Mouse (Mus musculus) cerebellum, adult 18-20 months (tissue): ENCODE results near the gene Fnbp1.
"Not testable (repeated sequence)": the region's sequence is repeated elsewhere in the genome, so short reads cannot be mapped to it uniquely, and the experiment has no call there.

Experiments
- DNase-seq, 2 experiments: peaks; one replicate each; pipeline ENCODE4 v3.0.0; 2021

The Fnbp1 gene

DNA sequence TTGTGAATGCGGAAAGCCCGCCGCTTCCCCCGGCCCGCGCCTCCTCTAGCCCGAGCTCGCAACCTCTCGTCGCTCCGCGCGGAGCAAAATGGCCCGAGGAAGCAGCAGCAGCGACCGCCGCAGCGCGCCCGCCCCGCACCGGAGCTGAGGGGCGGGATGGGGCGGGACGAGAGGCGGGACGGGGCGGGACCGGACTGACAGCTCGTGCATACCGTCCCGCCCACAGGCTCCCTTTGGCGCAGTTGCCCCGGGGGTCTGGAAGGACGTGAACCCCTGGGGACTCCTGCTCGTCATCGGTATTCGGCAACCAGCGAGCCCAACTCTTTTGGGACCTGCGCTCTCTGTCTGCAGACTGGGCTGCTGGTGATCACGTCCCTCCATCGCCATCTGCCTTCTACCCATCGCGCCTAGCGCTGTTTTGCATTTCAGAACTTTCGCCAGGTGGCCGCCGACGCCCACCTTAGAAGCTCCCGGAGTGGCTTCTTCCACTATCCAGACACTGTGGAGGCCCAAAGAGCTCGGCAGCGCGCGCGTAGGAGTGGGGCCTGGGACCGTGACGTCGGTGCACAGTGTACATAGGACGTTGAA lies at the start of gene Fnbp1:
Fnbp1 (minus strand) TSS at position 142 of the 588 bp plus-strand sequence.
- DNase-seq = peak; percentile 88 to 91

DNA sequence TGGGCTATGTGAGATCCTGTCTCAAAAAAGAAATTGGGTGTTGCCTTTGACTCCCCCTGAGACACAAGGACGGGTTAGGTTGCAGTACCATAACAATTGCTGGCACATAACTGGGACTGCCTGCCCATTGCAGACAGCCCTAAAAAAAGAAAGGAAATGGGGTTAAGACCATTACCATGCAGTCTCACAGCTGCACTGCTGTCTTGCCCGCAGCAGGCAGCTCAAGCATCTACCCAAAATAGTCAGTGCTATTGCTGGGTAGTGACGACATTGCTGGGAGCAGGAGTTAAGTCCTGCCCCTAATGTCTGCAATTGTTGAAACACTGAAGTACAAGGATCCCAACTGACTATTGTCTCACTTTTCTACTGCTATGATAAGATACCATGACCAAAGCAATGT lies 47.8 kb upstream of the Fnbp1 start:
- no peak for DNase-seq

DNA sequence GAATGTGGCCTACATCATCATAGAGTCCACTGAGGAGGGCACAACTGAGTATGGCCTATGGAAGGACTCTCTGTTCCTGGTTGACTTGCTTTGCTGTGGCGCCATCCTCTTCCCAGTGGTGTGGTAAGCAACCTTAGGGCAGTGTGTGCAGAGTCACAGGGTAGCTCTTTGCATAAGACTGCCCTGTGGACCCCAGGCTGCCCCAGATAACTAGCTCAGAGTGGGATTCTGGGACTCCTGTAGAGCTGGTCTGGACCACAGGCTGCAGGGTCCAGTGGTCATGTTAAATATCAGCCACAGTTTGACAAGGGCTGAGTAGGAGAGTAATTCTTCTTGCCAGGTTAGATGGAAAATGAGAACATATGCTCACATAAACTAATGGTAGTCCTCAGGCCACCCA lies 46.9 kb upstream of the Fnbp1 start:
- no peak for DNase-seq

DNA sequence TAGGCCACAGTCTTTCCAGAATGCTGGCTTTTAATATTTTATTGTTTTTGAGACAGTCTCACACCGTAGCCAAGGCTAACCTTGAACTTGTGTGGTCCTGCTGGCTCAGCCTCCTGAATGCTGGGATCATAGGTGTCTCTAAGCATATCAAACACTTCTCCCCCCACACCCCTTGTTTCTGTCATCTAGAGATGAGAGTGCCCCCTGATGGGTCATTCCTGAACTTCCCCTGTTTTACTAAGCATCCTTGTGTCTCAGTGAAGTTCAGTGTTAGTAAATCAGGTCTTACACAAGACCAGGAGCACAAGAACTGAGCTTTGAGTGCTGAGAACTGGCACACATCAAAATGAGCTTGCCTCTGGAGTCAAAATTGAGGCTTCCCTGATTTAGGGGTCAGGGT lies 42.0 kb upstream of the Fnbp1 start:
- no peak for DNase-seq

DNA sequence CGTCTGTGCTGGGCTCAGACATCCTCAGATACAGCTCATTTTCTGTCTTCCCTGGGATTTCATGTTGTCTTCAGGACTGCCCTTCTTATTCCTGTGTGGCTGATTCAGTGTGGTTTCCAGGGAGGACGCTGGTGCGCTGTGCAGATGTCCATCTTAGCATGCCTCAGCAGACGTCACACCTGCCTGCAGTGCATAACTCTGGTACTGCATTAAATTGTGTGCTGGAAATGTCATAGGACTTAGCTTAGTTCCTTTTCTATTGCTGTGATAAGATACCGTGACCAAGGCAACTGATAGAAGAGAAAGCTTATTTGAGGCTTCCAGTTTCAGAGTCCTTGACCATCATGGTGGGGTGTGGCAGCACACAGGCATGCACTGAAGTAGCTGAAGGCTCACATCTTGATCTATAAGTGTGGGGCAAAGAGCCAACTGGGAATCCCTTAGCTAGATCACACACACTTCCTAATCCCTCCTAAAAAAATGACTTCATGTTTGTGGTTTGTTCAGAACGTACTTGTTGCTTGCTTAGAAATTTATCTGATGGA lies 41.0 kb upstream of the Fnbp1 start:
- no peak for DNase-seq

DNA sequence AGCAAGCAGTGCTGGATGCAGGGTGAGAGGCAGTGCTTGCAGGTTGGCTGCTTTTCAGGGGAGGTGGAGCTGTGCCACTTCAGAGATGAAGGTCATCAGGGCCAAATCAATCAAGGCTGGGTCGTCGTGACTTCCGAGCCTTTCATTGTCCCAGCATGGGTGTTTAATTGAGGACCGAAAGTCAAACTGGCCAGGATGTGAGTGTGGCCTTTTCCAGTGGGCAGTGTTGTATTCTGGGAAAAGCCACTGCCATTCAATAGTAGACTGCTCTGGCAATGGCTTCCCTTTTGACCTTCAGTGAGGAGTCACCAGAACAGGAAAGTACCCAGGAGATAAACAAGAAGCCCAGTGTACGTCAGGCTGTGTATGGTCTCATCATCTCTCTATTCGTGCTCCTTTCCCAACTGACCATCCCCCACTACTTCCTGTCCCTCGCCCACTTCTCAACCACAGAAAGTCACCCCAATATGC lies 38.3 kb upstream of the Fnbp1 start:
- no peak for DNase-seq

DNA sequence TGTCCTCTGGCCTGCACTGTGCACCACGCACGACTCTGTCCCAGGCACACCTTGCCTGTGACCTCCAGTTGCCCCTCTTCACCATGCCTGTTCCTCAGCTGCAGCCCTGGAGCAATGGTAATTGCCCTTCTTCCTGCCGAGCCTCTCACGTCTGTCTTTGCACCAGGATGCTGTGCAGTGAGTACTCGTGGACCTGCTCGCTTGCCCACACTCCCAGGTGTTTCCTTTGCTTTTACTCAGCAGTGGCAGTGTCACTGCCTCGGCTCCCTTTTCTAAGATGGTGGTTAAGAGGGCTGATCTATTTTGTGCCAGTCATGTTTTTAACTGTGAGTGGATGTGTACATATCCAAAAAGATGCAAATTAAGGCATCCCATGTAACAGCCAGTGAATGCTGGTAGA lies 37.7 kb upstream of the Fnbp1 start:
- no peak for DNase-seq

DNA sequence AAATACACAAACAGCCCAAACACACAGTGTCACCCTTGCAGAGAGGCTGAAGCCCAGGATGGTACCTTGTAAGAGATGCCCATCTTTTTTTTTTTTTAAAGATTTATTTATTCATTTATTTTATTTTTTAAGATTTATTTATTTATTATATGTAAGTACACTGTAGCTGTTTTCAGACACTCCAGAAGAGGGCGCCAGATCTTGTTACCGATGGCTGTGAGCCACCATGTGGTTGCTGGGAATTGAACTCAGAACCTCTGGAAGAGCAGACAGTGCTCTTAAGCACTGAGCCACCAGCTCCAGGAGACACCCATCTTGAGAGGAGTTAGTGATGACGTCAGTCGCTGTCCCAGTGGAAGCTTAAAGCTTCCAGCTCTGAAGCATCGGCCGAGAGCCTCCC lies 36.8 kb upstream of the Fnbp1 start:
- peak; percentile 28 to 31 for DNase-seq

DNA sequence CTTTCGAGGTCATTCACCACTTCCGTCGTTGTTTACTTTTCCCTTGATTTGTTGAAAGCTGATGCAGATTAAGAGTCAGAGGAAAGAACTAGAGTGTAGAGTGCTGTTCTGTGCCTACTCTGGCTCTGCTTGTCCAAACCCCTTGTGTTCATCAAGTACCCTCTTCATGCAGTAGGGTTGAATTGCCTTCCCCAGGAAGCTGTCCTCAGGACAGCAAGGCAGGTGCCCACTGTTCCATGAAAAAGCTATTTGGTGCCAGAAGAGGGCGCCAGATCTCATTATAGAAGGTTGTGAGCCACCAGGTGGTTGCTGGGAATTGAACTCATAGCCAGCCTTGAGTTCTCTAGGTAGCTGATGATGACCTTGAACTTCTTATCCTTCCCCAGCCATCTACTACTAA lies 31.5 kb upstream of the Fnbp1 start:
- DNase-seq = no peak

DNA sequence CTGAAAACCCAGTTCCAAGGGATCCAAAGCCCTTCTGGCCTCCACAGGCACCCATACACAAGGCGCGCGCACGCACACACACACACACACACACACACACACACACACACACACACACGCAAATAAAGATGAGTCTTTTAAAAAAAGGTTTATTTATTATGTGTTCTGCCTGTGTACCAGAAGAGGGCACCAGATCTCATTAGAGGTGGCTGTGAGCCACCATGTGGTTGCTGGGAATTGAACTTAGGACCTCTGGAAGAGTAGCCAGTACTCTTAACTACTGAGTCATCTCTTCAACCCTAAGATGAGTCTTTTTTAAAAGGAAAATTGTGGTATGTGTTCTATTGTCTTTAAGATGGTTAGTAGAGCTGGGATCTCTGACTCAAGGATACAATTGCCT lies 30.7 kb upstream of the Fnbp1 start:
- DNase-seq = no peak

DNA sequence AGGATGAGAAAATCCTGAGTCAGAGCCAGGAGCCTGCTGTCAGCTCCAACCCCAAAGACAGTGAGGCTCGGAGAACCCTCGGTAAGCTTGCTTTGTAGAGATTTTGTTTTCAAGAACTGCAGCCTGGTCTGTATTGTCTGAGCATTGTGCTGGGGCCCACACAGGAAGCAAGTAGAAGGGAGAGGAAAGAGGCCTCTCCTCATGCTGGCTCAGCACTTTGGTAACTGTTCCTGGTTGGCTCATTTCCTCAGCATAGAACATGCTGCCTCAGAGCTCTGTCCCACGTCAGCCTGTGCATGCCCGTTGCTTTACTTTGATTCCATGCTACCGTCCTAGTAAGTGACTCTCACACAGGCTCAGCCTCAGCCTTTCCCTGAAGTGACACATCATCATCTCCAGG lies 30.2 kb upstream of the Fnbp1 start:
- no peak for DNase-seq

DNA sequence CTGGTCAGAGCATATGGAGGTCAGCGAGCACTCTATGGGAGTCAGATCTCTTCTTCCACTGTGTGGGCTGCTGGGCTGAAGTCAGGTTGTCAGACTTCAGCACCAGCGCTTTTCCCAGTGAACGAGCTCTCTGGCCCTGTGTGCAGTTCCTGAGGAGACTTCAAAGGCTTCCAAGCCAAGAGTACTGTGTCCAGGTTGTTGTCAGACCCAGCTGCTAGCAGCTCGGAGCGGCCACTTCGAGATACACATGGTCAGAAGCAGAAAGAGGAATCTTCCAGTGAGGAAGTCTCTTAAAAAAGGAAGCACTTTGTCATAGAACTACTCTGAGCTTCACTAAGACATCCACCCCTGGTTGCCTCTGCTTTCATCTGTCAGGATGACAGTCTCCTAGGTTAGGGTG lies 28.4 kb upstream of the Fnbp1 start:
- no peak for DNase-seq

DNA sequence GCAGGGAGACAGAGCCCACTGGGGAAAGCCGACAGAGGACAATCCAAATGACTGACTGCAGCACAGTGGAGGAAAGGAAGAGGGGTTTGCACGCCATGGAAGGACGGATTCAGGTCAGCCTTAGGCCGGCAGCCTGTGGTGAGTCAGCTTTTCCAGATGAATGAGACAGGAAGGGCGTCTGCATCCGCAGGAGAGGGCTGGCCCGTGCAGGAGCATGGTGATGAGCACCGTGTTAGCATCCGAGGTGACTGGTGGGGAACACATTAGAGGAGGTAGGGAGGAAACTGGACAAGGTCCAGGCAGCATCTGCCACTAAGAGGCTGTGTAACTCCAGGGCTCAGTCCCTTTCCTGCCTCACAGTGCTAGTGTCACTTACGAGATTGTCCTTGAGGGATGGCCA lies 27.2 kb upstream of the Fnbp1 start:
- DNase-seq = no peak

DNA sequence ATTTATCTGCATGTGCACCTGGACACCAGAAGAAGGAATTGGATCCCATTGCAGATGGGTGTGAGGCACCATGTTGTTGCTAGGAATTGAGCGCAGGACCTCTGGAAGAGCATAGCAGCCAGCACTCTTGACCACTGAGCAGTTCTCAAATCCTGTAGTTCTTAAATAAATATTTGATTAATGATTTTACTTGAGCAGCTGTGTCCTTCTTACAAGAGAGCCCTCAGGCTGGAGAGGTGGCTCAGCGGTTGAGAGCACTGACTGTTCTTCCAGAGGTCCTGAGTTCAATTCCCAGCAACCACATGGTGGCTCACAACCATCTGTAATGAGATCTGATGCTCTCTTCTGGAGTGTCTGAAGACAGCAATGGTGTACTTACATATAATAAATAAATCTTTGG lies 25.8 kb upstream of the Fnbp1 start:
- not testable (repeated sequence) for DNase-seq

DNA sequence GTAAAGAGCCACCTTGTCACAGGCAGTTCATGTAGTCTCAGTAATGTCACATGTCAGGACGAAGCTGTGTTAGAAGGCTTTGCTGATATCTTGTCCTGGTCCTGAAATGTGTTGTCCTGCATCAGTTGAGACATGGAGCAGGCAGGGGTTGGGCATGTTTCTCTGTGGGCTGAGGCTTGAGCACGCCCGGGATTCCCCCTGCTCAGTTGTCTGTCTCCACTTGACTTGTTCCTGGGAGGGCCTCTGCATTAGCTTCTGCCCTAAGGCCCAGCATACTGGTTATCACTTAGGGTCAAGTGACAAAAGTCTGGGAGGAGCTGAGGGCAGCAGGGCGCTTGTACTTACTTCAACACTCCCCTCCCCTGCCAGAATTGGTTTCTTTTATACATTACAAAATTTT lies 23.7 kb upstream of the Fnbp1 start:
- DNase-seq = no peak

DNA sequence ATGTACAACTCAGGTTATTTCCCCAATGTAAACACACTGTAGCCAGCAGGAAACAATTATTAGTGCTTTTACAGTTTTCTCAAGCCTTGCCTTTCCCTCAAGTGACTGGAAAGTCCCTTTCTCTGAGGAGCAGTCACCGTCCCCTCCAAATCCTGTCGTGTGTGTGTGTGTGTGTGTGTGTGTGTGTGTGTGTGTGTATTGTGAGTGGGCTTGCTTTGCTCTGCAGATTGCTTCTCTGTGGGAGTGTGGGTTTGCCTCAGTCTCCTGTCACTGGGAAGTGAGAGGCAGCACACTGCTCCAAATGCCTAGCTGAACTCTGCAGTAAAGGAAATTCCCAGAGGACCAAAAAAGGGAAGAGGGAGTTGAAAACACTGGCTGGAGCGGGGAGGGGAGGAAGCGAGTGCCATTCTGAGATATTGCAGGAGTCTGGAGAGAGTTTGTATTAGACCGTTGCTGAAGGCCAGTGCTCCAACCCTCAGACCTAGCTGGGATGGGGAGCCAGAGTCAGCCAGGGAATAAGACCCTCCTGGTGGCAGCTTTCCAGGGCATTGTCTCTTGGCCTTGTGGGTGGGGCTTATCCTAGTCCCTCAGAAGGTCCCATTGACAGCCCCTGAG lies 23.1 kb upstream of the Fnbp1 start:
- DNase-seq = no peak

DNA sequence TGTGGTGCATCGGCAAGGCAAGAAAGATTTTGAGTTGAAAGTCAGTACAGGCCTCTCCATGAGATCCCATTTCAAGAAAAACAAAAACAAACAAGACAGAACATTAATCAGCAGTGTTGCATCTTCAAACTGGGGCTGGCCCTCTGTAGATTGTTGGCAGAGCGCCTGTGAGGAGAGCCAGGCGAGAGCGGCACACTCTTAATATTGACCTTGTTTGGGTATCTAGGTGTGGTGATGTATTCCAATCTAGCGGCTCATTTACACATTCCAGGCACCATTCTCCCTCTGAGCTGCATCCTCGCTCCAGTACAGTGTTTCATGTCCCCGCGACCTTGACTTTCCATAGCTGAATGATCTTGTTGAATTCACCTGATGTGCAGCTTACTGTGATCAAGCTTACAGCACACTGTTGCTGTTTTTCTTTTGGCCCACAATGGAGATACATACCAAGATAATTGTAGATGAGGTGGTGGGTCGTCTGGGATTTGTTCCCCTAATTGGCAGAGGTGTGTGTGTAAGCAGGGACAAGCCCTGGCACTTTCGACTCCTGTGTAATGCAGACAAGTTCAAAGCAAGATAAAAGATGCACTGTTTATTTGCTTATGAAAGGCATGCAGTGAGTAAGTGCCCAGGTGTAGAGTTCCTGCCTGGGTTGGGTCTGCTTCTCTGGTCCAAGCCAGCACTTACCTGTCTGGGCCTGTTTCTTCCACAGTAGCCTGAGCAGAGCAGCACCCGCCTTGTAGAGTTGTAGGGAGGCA lies 21.7 kb upstream of the Fnbp1 start:
- peak in 1 of 2 experiments; percentile 33 for DNase-seq

DNA sequence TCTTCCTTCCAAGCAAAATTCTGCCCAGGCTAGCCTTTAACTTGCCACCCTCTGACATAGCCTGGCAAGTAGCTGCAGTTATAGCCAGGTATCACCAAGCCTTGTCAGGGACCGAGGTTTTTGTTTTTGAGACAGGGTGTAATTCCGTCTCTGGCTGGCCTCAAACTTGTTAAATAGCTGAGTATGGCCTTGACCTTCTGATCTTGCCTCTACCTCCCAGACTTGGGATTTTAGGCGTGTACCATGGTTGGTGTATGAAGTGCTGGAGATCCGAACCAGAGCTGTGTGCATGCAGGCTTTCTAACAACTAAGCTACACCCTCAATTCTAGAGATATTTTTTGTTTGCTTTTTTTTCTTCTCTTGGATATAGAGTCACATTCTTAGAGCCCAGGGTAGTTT lies 19.8 kb upstream of the Fnbp1 start:
- no peak for DNase-seq

DNA sequence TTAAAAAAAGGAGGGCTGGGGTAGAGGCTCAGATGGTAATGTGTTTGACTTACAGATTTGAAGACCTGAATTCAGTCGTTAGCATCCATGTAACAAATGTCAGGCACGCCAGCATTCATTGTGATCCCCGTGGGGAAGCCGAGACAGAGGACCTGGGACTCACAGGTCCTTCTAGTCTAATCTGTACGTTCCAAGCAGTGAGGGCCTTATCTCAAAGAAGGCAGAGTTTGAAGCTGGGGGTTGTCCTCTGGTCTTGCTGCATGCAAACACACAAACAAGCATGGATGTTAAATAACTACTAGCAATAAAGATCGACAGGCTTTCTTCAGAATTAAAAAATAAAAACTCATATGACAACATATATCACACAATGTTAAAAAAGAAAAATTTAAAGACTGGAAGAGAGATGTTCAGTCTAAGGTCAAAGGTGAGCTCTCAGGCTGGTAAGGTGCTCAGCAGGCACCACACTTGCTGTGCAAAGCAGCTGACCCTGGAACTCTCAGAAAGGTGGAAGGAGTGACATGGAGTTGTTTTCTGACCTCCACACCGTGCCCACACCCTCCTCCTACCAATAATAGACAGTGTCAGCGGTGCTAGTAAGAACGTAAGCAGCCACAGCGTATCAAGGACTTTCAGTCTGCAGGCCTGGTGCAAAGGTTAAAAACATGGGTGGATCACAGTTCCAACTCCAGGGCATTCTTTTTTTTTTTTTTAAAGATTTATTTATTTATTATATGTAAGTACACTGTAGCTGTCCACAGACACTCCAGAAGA lies 18.5 kb upstream of the Fnbp1 start:
- no peak for DNase-seq

DNA sequence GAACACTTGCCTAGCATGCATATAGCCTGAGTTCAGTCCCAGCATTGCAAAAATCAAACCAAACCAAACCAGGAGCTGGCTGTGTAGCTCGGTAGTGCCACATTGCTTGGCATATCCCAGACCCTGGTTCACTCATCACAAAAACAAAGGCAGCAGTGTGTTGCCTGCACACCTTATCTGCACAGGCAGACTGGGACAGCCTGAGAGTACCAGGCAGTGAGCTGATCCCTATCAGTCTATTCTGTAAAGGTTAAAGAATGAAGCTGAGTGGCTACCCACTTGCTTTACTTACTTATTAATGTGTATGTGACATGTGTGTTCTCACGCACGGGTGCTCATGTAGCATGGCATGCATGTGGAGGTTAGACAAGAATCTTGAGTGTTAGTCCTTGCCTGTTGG lies 15.0 kb upstream of the Fnbp1 start:
- DNase-seq = no peak

DNA sequence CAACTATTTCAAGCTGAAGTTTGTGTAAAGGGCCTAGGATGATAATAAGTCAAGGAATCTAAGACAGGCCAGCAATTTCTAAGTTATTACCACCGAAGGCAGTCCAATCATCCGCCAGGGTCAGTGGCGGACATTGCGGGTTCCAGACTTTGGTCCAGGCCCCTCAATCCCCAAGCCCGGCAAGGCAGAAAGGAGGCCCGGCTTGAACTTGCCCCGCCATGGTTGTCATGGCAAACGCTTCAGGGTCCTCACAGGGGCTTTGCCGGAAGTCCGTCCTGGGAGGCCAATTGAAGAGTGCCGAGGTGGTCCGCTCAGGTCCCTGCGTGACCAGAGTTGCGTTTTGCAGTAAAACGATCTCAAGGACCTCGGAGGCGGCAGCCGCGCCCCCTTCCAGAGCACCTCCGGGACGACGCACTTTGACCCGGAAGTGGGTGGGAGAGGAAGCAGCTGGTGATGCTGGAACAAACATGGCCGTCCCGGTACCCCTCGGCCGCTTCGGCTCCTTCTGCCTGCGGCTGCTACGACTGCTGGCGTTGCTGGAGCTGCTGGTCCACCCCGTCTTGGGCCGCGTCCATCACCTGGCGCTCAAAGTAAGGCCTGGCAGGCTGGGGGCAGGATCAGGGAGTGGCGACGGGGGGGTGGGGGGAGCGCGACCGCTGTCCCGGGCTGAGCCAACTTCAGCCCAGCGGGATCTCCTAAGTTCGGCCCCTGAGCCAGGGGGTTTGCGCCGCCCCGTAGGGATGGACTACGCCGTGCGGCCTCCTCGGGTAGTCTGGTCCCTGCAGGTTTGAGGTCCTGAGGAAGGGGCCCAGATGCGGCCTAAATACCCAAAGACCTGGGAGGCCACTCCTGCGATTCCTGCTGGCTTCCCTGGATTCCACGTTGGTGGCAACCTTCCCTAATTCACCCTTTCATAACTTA lies 10.3 kb upstream of the Fnbp1 start, which contains the start of gene Gpr107:
Gpr107 (plus strand) TSS at position 425 of the 921 bp plus-strand sequence.
- DNase-seq = peak; percentile 80 to 81

DNA sequence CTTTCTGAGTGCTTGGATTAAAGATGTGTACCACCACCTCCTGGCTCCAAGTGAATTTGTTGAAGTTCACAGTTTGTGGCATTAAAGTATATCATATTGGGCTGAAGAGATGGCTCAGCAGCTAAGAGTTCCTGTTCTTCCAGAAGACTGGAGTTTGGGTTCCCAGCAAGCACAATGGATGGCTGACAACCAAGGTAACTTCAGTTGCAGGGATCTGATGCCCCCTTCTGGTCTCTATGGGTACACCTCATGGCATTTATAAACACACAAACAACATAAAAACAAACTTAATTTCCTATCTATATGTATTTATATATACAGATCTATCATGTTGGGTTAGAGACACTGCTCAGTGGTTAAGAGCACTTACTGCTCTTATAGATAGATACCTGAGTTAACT lies 9.0 kb upstream of the Fnbp1 start:
- DNase-seq = peak in 1 of 2 experiments; percentile 35
